Mouse (Mus musculus) lung, embryonic 14.5 days (tissue): Measurements from ENCODE around the gene Hivep3. TPM values are rescaled to one million over a fixed set of nuclear protein-coding genes. Genes with fewer than 3 reads are reported as not detected.

Source experiments
- ATAC-seq: fragments of 200-750 bp; cut with Nextera tagmentation; 2 replicates; pipeline ENCODE4 v1.8.0; 2017; ENCODE audit warnings: mild to moderate bottlenecking, moderate TSS enrichment, moderate library complexity; ENCODE audit not compliant: insufficient read depth
- DNase-seq: peaks from one replicate; pipeline ENCODE4 v3.0.0-alpha.2; 2015
- H3K27ac ChIP-seq: fragments of 300-500 bp; sonication (generic); 2 replicates; pipeline ENCODE4 v1.5.1; 2014; ENCODE audit warnings: low read depth, mild to moderate bottlenecking, moderate library complexity
- H3K27me3 ChIP-seq: fragments of 300-500 bp; sonication (generic); 2 replicates; pipeline ENCODE4 v1.6.1; 2014; ENCODE audit warnings: low read length, control low read depth; ENCODE audit not compliant: insufficient read depth
- H3K36me3 ChIP-seq: fragments of 300-500 bp; sonication (generic); 2 replicates; pipeline ENCODE4 v1.6.1; 2014; ENCODE audit warnings: control low read depth; ENCODE audit not compliant: insufficient read depth
- H3K4me1 ChIP-seq: fragments of 300-500 bp; sonication (generic); 2 replicates; pipeline ENCODE4 v1.6.1; 2014; ENCODE audit warnings: antibody characterized with exemption, control low read depth; ENCODE audit not compliant: insufficient read depth
- H3K4me2 ChIP-seq: fragments of 300-500 bp; sonication (generic); 2 replicates; pipeline ENCODE4 v1.6.1; 2014; ENCODE audit warnings: mild to moderate bottlenecking
- H3K4me3 ChIP-seq: fragments of 300-500 bp; sonication (generic); 2 replicates; pipeline ENCODE4 v1.5.1; 2014; ENCODE audit warnings: low read depth, low read length
- H3K9ac ChIP-seq: fragments of 300-500 bp; sonication (generic); 2 replicates; pipeline ENCODE4 v1.6.1; 2014
- H3K9me3 ChIP-seq: fragments of 300-500 bp; sonication (generic); 2 replicates; pipeline ENCODE4 v1.6.1; 2016; ENCODE audit warnings: low read depth, low read length, control low read depth
- CTCF ChIP-seq: IDR thresholded peaks from 2 replicates; pipeline ENCODE4 v1.5.1; 2016; ENCODE audit warnings: antibody characterized with exemption, low read depth
- WGBS: fragments of 180-500 bp; shearing (Covaris S2); extraction: QIAGEN DNeasy Blood & Tissue Kit; methylation state at CpG from one replicate; pipeline ENCODE4 v1.1.7; 2014; 5-methylcytosine and 5-hydroxymethylcytosine counted together
- polyA plus RNA-seq: library from polyadenylated mRNA; unstranded; fragments of >200 nt; fragmentation: Nextera tagmentation; extraction: Ambion mirVana; gene quantifications from 2 replicates; pipeline ENCODE4 v1.2.1, GENCODE M21; 2014

Hivep3 gene
- polyA plus RNA-seq, 1 experiment from 2014 or later = 22.0 TPM

GRCm38 (mm10) chr4:119739301-119740062 lies 5.9 kb downstream of the Hivep3 start:
- Histone ChIP-seq H3K4me1 (no peaks in the 10 kb centered on the region), H3K36me3 (no peaks in the 10 kb centered on the region), H3K27me3 (no peaks in the 10 kb centered on the region; the same call in 1 of the 2 replicates), H3K4me2 (no peak overlapping the region), H3K9me3 (no peaks in the 10 kb centered on the region), H3K4me3 (no peak overlapping the region), H3K9ac (no peak overlapping the region), H3K27ac (0 out of 2 replicates have a peak overlapping the region, but pooled peaks have one; percentile 2)
- no peak for TF ChIP-seq CTCF
- peak; percentile 41 for DNase-seq
- 36% methylated on average over 9 of the region's 9 CpGs for WGBS
- peak; percentile 65; the same call in 1 of the 2 replicates for ATAC-seq

GRCm38 (mm10) chr4:119748341-119748740 lies 14.8 kb downstream of the Hivep3 start:
- no peak for ATAC-seq
- no peaks in the 10 kb centered on the region for H3K27me3 ChIP-seq
- 87% methylated on average over 2 of the region's 2 CpGs for WGBS
- TF ChIP-seq CTCF = no peak
- DNase-seq = no peak
- H3K4me3 ChIP-seq = no peak overlapping the region
- H3K27ac ChIP-seq = no peak overlapping the region
- H3K9ac ChIP-seq = no peak overlapping the region
- no peak overlapping the region for H3K4me2 ChIP-seq
- peaks cover 5% of the 10 kb centered on the region; the same call in 1 of the 2 replicates for H3K4me1 ChIP-seq
- H3K9me3 ChIP-seq = no peaks in the 10 kb centered on the region
- no peaks in the 10 kb centered on the region for H3K36me3 ChIP-seq

- WGBS = 38% methylated on average over 4 of the region's 4 CpGs
- Histone ChIP-seq H3K4me2 (no peak overlapping the region), H3K9me3 (no peaks in the 10 kb centered on the region), H3K4me3 (no peak overlapping the region), H3K36me3 (no peaks in the 10 kb centered on the region), H3K9ac (no peak overlapping the region), H3K4me1 (peaks cover 5% of the 10 kb centered on the region; the same call in 1 of the 2 replicates), H3K27me3 (no peaks in the 10 kb centered on the region), H3K27ac (no peak overlapping the region)
- ATAC-seq (0 out of 2 replicates have a peak, but pooled peaks have one; percentile 49), DNase-seq (peak; percentile 27)
- TF ChIP-seq CTCF = no peak
These were observed 16.6 kb downstream of the Hivep3 start for GRCm38 (mm10) chr4:119750157-119750556.

- TF ChIP-seq CTCF = no peak
- WGBS = 78% methylated on average over 6 of the region's 6 CpGs
These were observed 17.2 kb downstream of the Hivep3 start for GRCm38 (mm10) chr4:119750681-119751211.

GRCm38 (mm10) chr4:119751408-119752006 lies 17.9 kb downstream of the Hivep3 start:
- WGBS = 32% methylated on average over 2 of the region's 2 CpGs
- DNase-seq = peak; percentile 81

More at GRCm38 (mm10) chr4:119750681-119751211, 17.2 kb downstream of the Hivep3 start:
- Histone ChIP-seq H3K4me1 (peaks cover 5% of the 10 kb centered on the region; the same call in 1 of the 2 replicates), H3K27me3 (no peaks in the 10 kb centered on the region), H3K4me2 (no peak overlapping the region), H3K9ac (no peak overlapping the region), H3K27ac (no peak overlapping the region), H3K36me3 (no peaks in the 10 kb centered on the region), H3K9me3 (no peaks in the 10 kb centered on the region), H3K4me3 (no peak overlapping the region)
- DNase-seq (peak; percentile 56), ATAC-seq (no peak)

GRCm38 (mm10) chr4:119759574-119760233 lies 26.1 kb downstream of the Hivep3 start:
- H3K4me3 ChIP-seq = no peak overlapping the region
- H3K4me2 ChIP-seq = no peak overlapping the region
- H3K27ac ChIP-seq = no peak overlapping the region
- WGBS = 74% methylated on average over 4 of the region's 4 CpGs
- DNase-seq (no peak), ATAC-seq (no peak)
- no peaks in the 10 kb centered on the region for H3K36me3 ChIP-seq
- H3K27me3 ChIP-seq = no peaks in the 10 kb centered on the region
- H3K9ac ChIP-seq = no peak overlapping the region
- no peaks in the 10 kb centered on the region for H3K9me3 ChIP-seq
- no peaks in the 10 kb centered on the region for H3K4me1 ChIP-seq
- TF ChIP-seq CTCF = no peak

More at GRCm38 (mm10) chr4:119751408-119752006, 17.9 kb downstream of the Hivep3 start:
- H3K9ac ChIP-seq = no peak overlapping the region
- no peaks in the 10 kb centered on the region for H3K36me3 ChIP-seq
- H3K4me2 ChIP-seq = no peak overlapping the region
- ATAC-seq = peak; percentile 54; the same call in 1 of the 2 replicates
- H3K4me3 ChIP-seq = no peak overlapping the region
- no peaks in the 10 kb centered on the region for H3K27me3 ChIP-seq
- TF ChIP-seq CTCF = no peak
- H3K4me1 ChIP-seq = peaks cover 5% of the 10 kb centered on the region; the same call in 1 of the 2 replicates
- H3K27ac ChIP-seq = no peak overlapping the region; the same call in 1 of the 2 replicates
- H3K9me3 ChIP-seq = no peaks in the 10 kb centered on the region
